In genomic region chr10:111183634-111184270, GRCm38 (mm10) we compare ENCODE assay signal across 12 mouse cellular contexts. TPM values are rescaled to one million over a fixed set of nuclear protein-coding genes. Genes with fewer than 3 reads are reported as not detected.
A peak's percentile ranks its signal among the peaks of the same experiment; 100 is the strongest.
DNase-seq lines count a peak whose midpoint lies in the region; ATAC-seq lines count a peak whose summit lies in the region.
"Had no signal": no experiment of that assay in that cellular context is flagged by ENCODE, and none has a peak within 500 bp of the region (broad histone marks: within the 10 kb centered on the region; RNA-seq: fewer than 3 reads in every experiment).

No protein-coding gene starts in this region.

- H3K4me2 ChIP-seq in kidney, embryonic 15.5 days = no peak overlapping the region
- H3K4me2 ChIP-seq in embryonic facial prominence, embryonic 14.5 days (ENCODE audit: low read depth, low read length) = no peak overlapping the region
- H3K4me2 ChIP-seq: embryonic facial prominence, embryonic 15.5 days; neural tube, embryonic 13.5 days had no signal

- 0 out of 2 replicates have a peak, but pooled peaks have one; percentile 39 for ATAC-seq in cerebellum, adult (ENCODE audit: insufficient number of reproducible peaks, low FRiP score, low TSS enrichment)
- ATAC-seq in kidney, embryonic 15.5 days (replicated peaks; ENCODE audit: low FRiP score) = no peak
- peak; percentile 72; the same call in 1 of the 2 replicates for ATAC-seq in embryonic facial prominence, embryonic 14.5 days (ENCODE audit: low read depth)

- WGBS in kidney, embryonic 15.5 days = 82% methylated on average over 7 of the region's 7 CpGs
- 68% methylated on average over 7 of the region's 7 CpGs for WGBS in embryonic facial prominence, embryonic 14.5 days

- no peaks in the 10 kb centered on the region for H3K27me3 ChIP-seq in kidney, embryonic 15.5 days
- H3K27me3 ChIP-seq in embryonic facial prominence, embryonic 14.5 days (replicated peaks; ENCODE audit: control insufficient read depth, insufficient read depth, low read length) = no peaks in the 10 kb centered on the region
- H3K27me3 ChIP-seq: embryonic facial prominence, embryonic 15.5 days; neural tube, embryonic 13.5 days had no signal

- H3K4me1 ChIP-seq in kidney, embryonic 15.5 days = peaks cover 9% of the 10 kb centered on the region; the same call in 1 of the 2 replicates
- no peaks in the 10 kb centered on the region for H3K4me1 ChIP-seq in embryonic facial prominence, embryonic 14.5 days (ENCODE audit: control insufficient read depth, insufficient read depth, low read length)

- H3K36me3 ChIP-seq in kidney, embryonic 15.5 days = no peaks in the 10 kb centered on the region
- no peaks in the 10 kb centered on the region for H3K36me3 ChIP-seq in embryonic facial prominence, embryonic 14.5 days (ENCODE audit: control insufficient read depth, insufficient read depth, low read length)
- H3K36me3 ChIP-seq: embryonic facial prominence, embryonic 15.5 days; neural tube, embryonic 13.5 days had no signal

- no peak for DNase-seq in cerebellum, adult 11-12 months
- peak; percentile 44 for DNase-seq in kidney, adult 9 months
- peak; percentile 18 for DNase-seq in MN1 (ENCODE audit: low spot score)
- peak; percentile 50 for DNase-seq in embryonic facial prominence, embryonic 14.5 days (ENCODE audit: low spot score)
- DNase-seq in thymus, postnatal 14 days = no peak
- no peak for DNase-seq in B cell, adult 2 months
- DNase-seq: liver had no signal

- H3K9me3 ChIP-seq in kidney, embryonic 15.5 days (replicated peaks) = no peaks in the 10 kb centered on the region
- no peaks in the 10 kb centered on the region for H3K9me3 ChIP-seq in embryonic facial prominence, embryonic 14.5 days (ENCODE audit: control insufficient read depth, low read length)
- H3K9me3 ChIP-seq: embryonic facial prominence, embryonic 15.5 days; neural tube, embryonic 13.5 days had no signal

- no peak overlapping the region for H3K4me3 ChIP-seq in kidney, embryonic 15.5 days (replicated peaks)
- no peak overlapping the region for H3K4me3 ChIP-seq in embryonic facial prominence, embryonic 14.5 days (ENCODE audit: low read depth, low read length)
- H3K4me3 ChIP-seq: embryonic facial prominence, embryonic 15.5 days; neural tube, embryonic 13.5 days had no signal

- H3K9ac ChIP-seq in kidney, embryonic 15.5 days = no peak overlapping the region
- no peak overlapping the region for H3K9ac ChIP-seq in embryonic facial prominence, embryonic 14.5 days (ENCODE audit: low read depth, low read length)
- H3K9ac ChIP-seq: embryonic facial prominence, embryonic 15.5 days; neural tube, embryonic 13.5 days had no signal

- no peak overlapping the region for H3K27ac ChIP-seq in kidney, embryonic 15.5 days
- H3K27ac ChIP-seq in embryonic facial prominence, embryonic 14.5 days (replicated peaks; ENCODE audit: low read depth, low read length) = no peak overlapping the region
- H3K27ac ChIP-seq: embryonic facial prominence, embryonic 15.5 days; kidney, postnatal 0 days; neural tube, embryonic 13.5 days had no signal

RNA-seq across cellular contexts. Expression of gene Osbpl8, which starts 19.2 kb away (rescaled TPM):
- 9.0 and 9.6 TPM in 2 replicates for polyA plus RNA-seq in kidney, embryonic 15.5 days (2015; fragmentation: Nextera tagmentation; extraction: Ambion mirVana)
- polyA plus RNA-seq in embryonic facial prominence, embryonic 14.5 days (2014; fragmentation: Nextera tagmentation; extraction: Ambion mirVana) = 9.5 and 10.0 TPM in 2 replicates

Comparison
In these comparisons a context has a peak if more than half of its experiments do, and no peak if none do; other contexts are left out.
1. DNase-seq: peak in kidney, adult 9 months (single experiment), MN1 (single experiment) and embryonic facial prominence, embryonic 14.5 days (single experiment); none in cerebellum, adult 11-12 months (single experiment), thymus, postnatal 14 days (single experiment) and B cell, adult 2 months (0 of 2).